Mouse (Mus musculus): ENCODE results near the gene Rnf25. TPM values are rescaled to one million over a fixed set of nuclear protein-coding genes. Genes with fewer than 3 reads are reported as not detected.

Rnf25 gene
- polyA plus RNA-seq, 2 experiments = 2.1 to 24.0 TPM

DNA sequence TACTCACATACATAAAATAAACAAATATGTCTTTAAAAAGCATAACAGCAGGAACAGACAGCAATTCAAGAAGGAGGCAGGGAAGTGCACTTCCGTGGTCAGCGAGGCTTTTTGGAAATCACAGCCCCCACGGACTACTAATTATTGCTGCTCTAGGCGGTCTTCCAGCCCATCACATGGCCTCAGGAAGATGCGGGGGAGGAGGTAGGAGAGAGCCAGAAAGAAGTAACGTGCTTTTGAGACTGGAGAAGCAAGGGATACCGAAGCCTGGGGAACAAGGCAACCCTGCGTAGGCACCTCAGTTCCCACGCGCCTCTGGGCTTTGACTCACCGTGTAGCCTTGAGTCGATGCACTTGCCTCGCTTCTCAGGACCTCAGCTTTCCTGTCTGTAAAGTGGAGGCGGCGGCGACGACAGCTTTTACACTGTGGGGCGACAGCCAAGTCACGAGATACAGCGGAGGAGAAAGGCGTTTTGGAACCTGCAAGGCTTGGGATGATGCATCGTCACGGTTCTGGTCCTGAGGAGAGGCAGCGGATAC is 13.9 kb downstream of the Rnf25 start:
- peaks cover 19 to 22% of the 10 kb centered on the region in 2 experiments for H3K4me1 ChIP-seq (replicated peaks; ENCODE audit: control insufficient read depth in 2 of 2, insufficient read depth in 2 of 2, low read length in 1 of 2)
- H3K4me2 ChIP-seq (ENCODE audit: low read depth) = peak overlapping the region; percentile 99
- peaks cover 5% of the 10 kb centered on the region; the same call in 1 of the 2 replicates for H3K36me3 ChIP-seq (replicated peaks; ENCODE audit: control insufficient read depth, insufficient read depth, low read depth)
- H3K9me3 ChIP-seq (ENCODE audit: control insufficient read depth, low read length) = no peaks in the 10 kb centered on the region
- ATAC-seq (ENCODE audit: insufficient read depth) (no peak), DNase-seq (ENCODE audit: low read depth in 3 of 3, low spot score in 3 of 3) (no peak)
- H3K9ac ChIP-seq (replicated peaks) = peak overlapping the region; percentile 66
- no peaks in the 10 kb centered on the region for H3K27me3 ChIP-seq (ENCODE audit: control insufficient read depth, insufficient read depth, low read length)
- under 1% methylated on average over 24 of the region's 24 CpGs for WGBS (ENCODE audit: insufficient replicate concordance)
- H3K4me3 ChIP-seq (ENCODE audit: insufficient read depth in 1 of 2, low read depth in 2 of 2, low read length in 2 of 2) = peak overlapping the region; percentile 73 to 99
- H3K27ac ChIP-seq = peak overlapping the region; percentile 64
- TF ChIP-seq CTCF (IDR thresholded peaks at IDR 0.05; ENCODE audit: low read depth) = no peak
- TF ChIP-seq EP300 (IDR thresholded peaks at IDR 0.05; ENCODE audit: low read depth) = no peak

DNA sequence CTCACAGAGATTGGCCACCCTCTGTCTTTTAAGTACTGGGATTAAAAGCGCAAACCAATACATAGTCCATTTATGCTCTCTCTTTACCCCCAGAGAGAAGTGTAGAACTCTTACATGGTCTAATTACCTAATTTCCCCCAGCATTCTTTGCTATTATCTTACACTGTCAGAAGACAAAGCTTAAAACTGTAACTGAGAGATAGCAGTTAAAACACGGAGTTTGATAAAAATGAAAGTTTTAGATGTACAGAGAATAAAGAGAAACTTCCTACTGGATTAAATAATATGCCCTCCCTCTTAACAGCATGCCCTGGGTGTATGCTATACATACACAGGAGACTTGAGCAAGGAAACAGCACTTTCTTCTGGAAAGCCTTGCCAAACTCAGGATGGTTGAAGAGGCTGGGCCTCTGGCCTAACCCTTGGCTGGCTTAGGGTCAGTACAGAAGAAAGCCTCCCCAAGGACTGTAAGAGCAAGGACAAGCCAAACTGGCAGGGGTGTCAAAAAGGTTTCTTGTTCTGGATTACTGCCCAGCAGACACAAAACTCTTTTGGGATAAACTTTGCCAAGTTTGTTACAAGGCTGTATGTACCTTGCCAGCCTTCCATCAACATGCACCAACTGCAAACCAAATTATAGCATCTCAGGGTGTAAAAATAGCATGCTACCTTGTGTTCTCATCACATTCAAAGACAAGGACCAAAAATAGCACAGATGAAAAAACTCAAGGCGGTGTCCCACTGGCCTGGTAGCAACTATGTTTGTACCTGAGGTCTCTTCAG is 16.4 kb downstream of the Rnf25 start:
- TF ChIP-seq CTCF (IDR thresholded peaks at IDR 0.05; ENCODE audit: low read depth) (no peak), EP300 (IDR thresholded peaks at IDR 0.05; ENCODE audit: low read depth) (no peak)
- no peaks in the 10 kb centered on the region for H3K9me3 ChIP-seq (ENCODE audit: control insufficient read depth, low read length)
- no peak overlapping the region; the same call in 1 of the 2 replicates for H3K9ac ChIP-seq (replicated peaks)
- H3K4me1 ChIP-seq (replicated peaks; ENCODE audit: control insufficient read depth in 2 of 2, insufficient read depth in 2 of 2, low read length in 1 of 2) = peaks cover 19 to 22% of the 10 kb centered on the region in 2 experiments
- H3K4me3 ChIP-seq (ENCODE audit: insufficient read depth in 1 of 2, low read depth in 2 of 2, low read length in 2 of 2) = no peak overlapping the region
- H3K27ac ChIP-seq = no peak overlapping the region
- H3K27me3 ChIP-seq (ENCODE audit: control insufficient read depth, insufficient read depth, low read length) = no peaks in the 10 kb centered on the region
- peaks cover 2% of the 10 kb centered on the region for H3K36me3 ChIP-seq (replicated peaks; ENCODE audit: control insufficient read depth, insufficient read depth, low read depth)
- ATAC-seq (ENCODE audit: insufficient read depth) (no peak), DNase-seq (ENCODE audit: low read depth in 3 of 3, low spot score in 3 of 3) (no peak)
- 61% methylated on average over 3 of the region's 3 CpGs for WGBS (ENCODE audit: insufficient replicate concordance)
- H3K4me2 ChIP-seq (ENCODE audit: low read depth) = peak overlapping the region; percentile 22

- no peak for TF ChIP-seq EP300 (IDR thresholded peaks at IDR 0.05; ENCODE audit: low read depth)
- TF ChIP-seq CTCF (IDR thresholded peaks at IDR 0.05; ENCODE audit: low read depth) = no peak
- Histone ChIP-seq H3K27me3 (ENCODE audit: control insufficient read depth, insufficient read depth, low read length) (no peaks in the 10 kb centered on the region), H3K27ac (no peak overlapping the region), H3K4me3 (ENCODE audit: insufficient read depth in 1 of 2, low read depth in 2 of 2, low read length in 2 of 2) (no peak overlapping the region), H3K36me3 (replicated peaks; ENCODE audit: control insufficient read depth, insufficient read depth, low read depth) (peaks cover 6% of the 10 kb centered on the region), H3K4me1 (replicated peaks; ENCODE audit: control insufficient read depth in 2 of 2, insufficient read depth in 2 of 2, low read length in 1 of 2) (peaks cover 14 to 17% of the 10 kb centered on the region in 2 experiments), H3K4me2 (ENCODE audit: low read depth) (no peak overlapping the region), H3K9me3 (ENCODE audit: control insufficient read depth, low read length) (no peaks in the 10 kb centered on the region), H3K9ac (replicated peaks) (no peak overlapping the region)
- DNase-seq (ENCODE audit: low read depth in 3 of 3, low spot score in 3 of 3) (no peak), ATAC-seq (ENCODE audit: insufficient read depth) (no peak)
- 68% methylated on average over 3 of the region's 3 CpGs for WGBS (ENCODE audit: insufficient replicate concordance)
Measured at GRCm38 (mm10) chr1:74582621-74583020, 18.6 kb downstream of the Rnf25 start.

GRCm38 (mm10) chr1:74569739-74570719 is 31.2 kb downstream of the Rnf25 start:
- H3K4me2 ChIP-seq (ENCODE audit: low read depth) = no peak overlapping the region
- H3K4me3 ChIP-seq (ENCODE audit: insufficient read depth in 1 of 2, low read depth in 2 of 2, low read length in 2 of 2) = no peak overlapping the region
- H3K4me1 ChIP-seq (replicated peaks; ENCODE audit: control insufficient read depth in 2 of 2, insufficient read depth in 2 of 2, low read length in 1 of 2) = no peaks in the 10 kb centered on the region
- TF ChIP-seq CTCF (IDR thresholded peaks at IDR 0.05; ENCODE audit: low read depth) = 0 out of 2 replicates have a peak, but pooled peaks have one; percentile 18
- no peak for TF ChIP-seq EP300 (IDR thresholded peaks at IDR 0.05; ENCODE audit: low read depth)
- no peak overlapping the region for H3K27ac ChIP-seq
- no peak overlapping the region for H3K9ac ChIP-seq (replicated peaks)
- DNase-seq (ENCODE audit: low read depth in 3 of 3, low spot score in 3 of 3) (no peak), ATAC-seq (ENCODE audit: insufficient read depth) (no peak)
- no peaks in the 10 kb centered on the region for H3K9me3 ChIP-seq (ENCODE audit: control insufficient read depth, low read length)
- H3K36me3 ChIP-seq (replicated peaks; ENCODE audit: control insufficient read depth, insufficient read depth, low read depth) = peaks cover 56% of the 10 kb centered on the region
- 81% methylated on average over 29 of the region's 29 CpGs for WGBS (ENCODE audit: insufficient replicate concordance)
- H3K27me3 ChIP-seq (ENCODE audit: control insufficient read depth, insufficient read depth, low read length) = no peaks in the 10 kb centered on the region
